Mouse (Mus musculus) heart, adult 11 months (tissue): ENCODE data around the gene Slc8a2.
A peak's percentile ranks its signal among the peaks of the same experiment; 100 is the strongest.

Source experiments
- DNase-seq: peaks from one replicate; pipeline ENCODE4 v3.0.0; 2022

Slc8a2 gene

GRCm38 (mm10) chr7:16128344-16128743, 1.3 kb upstream of the Slc8a2 start:
- no peak for DNase-seq

GRCm38 (mm10) chr7:16128899-16129298, 727 bp upstream of the Slc8a2 start:
- no peak for DNase-seq

- DNase-seq, result no peak
These were observed 443 bp downstream of the Slc8a2 start for GRCm38 (mm10) chr7:16129846-16130691.

- DNase-seq, result no peak
These were observed 1.5 kb downstream of the Slc8a2 start for GRCm38 (mm10) chr7:16130956-16131634.

GRCm38 (mm10) chr7:16132161-16132581, 2.5 kb downstream of the Slc8a2 start:
- no peak for DNase-seq

- no peak for DNase-seq
These were observed 3.3 kb downstream of the Slc8a2 start for GRCm38 (mm10) chr7:16132926-16133325.

GRCm38 (mm10) chr7:16133691-16134090, 4.1 kb downstream of the Slc8a2 start:
- no peak for DNase-seq

GRCm38 (mm10) chr7:16134951-16135392, 5.3 kb downstream of the Slc8a2 start:
- no peak for DNase-seq

GRCm38 (mm10) chr7:16146489-16147410, 17.1 kb downstream of the Slc8a2 start:
- DNase-seq, result no peak

- no peak for DNase-seq
These were observed 18.0 kb downstream of the Slc8a2 start for GRCm38 (mm10) chr7:16147643-16148042.

- DNase-seq, result no peak
These were observed 19.6 kb downstream of the Slc8a2 start for GRCm38 (mm10) chr7:16149241-16149640.

- no peak for DNase-seq
These were observed 20.8 kb downstream of the Slc8a2 start for GRCm38 (mm10) chr7:16150191-16151145.

- DNase-seq, result peak; percentile 94
These were observed 23.9 kb downstream of the Slc8a2 start for GRCm38 (mm10) chr7:16153522-16153921.

GRCm38 (mm10) chr7:16155132-16155872, 25.7 kb downstream of the Slc8a2 start:
- peak; percentile 97 for DNase-seq

GRCm38 (mm10) chr7:16156105-16156714, 26.6 kb downstream of the Slc8a2 start:
- DNase-seq, result peak; percentile 91

- peak; percentile 88 for DNase-seq
These were observed 29.1 kb downstream of the Slc8a2 start for GRCm38 (mm10) chr7:16158735-16159134.

GRCm38 (mm10) chr7:16160702-16161101, 31.1 kb downstream of the Slc8a2 start:
- no peak for DNase-seq

GRCm38 (mm10) chr7:16161302-16161701, 31.7 kb downstream of the Slc8a2 start:
- DNase-seq, result no peak

GRCm38 (mm10) chr7:16162036-16162435, 32.4 kb downstream of the Slc8a2 start:
- DNase-seq, result no peak

GRCm38 (mm10) chr7:16172141-16172581, 42.5 kb downstream of the Slc8a2 start:
- DNase-seq, result no peak
